15 mouse cellular contexts compared by ENCODE assay signal in the genomic region with DNA sequence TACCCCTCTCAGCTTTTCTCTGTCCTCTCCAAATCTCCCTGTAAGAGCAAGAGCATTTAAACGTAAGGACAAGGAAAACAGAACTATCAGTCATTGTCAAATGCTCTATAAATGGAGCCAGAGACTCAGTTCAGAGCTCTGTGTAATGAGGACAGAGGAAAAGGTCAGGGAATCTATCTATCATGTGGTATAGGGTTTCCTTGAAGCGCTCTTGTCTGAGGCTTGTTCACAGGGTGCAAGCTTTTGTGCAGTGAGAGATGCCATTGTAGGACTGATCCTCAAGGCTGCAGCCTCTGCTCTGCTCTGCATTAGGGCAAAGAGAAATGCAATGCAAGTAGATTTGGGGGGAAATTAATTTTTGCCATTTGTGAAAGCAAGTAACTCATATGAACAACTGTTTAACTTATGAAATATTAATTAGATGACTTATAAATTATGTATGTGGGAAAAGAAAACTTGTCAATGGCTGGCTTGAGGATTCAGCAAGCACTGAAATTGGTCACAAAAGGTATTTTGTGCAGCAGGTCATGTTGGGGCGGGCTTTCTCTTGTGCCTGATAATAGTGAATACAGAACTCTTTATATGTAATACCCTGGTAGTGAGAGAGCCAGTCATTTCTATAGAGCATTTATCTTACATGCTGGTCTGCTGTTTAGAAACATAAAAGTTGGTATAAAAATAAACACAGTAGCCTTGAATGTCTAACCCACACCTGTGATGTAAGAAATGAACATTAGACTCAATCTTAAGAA.
DNase-seq lines count a peak whose midpoint lies in the region; ATAC-seq lines count a peak whose summit lies in the region.
"Had no signal": no experiment of that assay in that cellular context is flagged by ENCODE, and none has a peak within 500 bp of the region (broad histone marks: within the 10 kb centered on the region; RNA-seq: fewer than 3 reads in every experiment).

No protein-coding gene starts in this region.

- H3K27ac ChIP-seq in hindbrain, embryonic 10.5 days = peak overlapping the region; percentile 81
- H3K27ac ChIP-seq in midbrain, embryonic 12.5 days (replicated peaks) = peak overlapping the region; percentile 11; the same call in 1 of the 2 replicates
- H3K27ac ChIP-seq: layer of hippocampus, adult 2 months; liver, embryonic 13.5 days had no signal

- H3K27me3 ChIP-seq in hindbrain, embryonic 10.5 days (ENCODE audit: insufficient read depth, poor library complexity, severe bottlenecking) = no peaks in the 10 kb centered on the region
- H3K27me3 ChIP-seq in midbrain, embryonic 12.5 days = 0 out of 2 replicates have a peak, but pooled peaks cover 4% of the 10 kb centered on the region
- H3K27me3 ChIP-seq: liver, embryonic 13.5 days had no signal

- H3K9ac ChIP-seq in midbrain, embryonic 12.5 days (replicated peaks) = no peak overlapping the region
- H3K9ac ChIP-seq: liver, embryonic 13.5 days had no signal

- H3K4me1 ChIP-seq in hindbrain, embryonic 10.5 days (replicated peaks) = peaks cover 50% of the 10 kb centered on the region
- H3K4me1 ChIP-seq in midbrain, embryonic 12.5 days = peaks cover 14% of the 10 kb centered on the region
- H3K4me1 ChIP-seq: liver, embryonic 13.5 days had no signal

- H3K4me3 ChIP-seq in hindbrain, embryonic 10.5 days = no peak overlapping the region
- H3K4me3 ChIP-seq in midbrain, embryonic 12.5 days = no peak overlapping the region
- H3K4me3 ChIP-seq: layer of hippocampus, adult 2 months; liver, embryonic 13.5 days; myocyte had no signal

- H3K4me2 ChIP-seq in midbrain, embryonic 12.5 days (replicated peaks) = no peak overlapping the region
- H3K4me2 ChIP-seq: liver, embryonic 13.5 days had no signal

- no peaks in the 10 kb centered on the region for H3K9me3 ChIP-seq in hindbrain, embryonic 10.5 days
- no peaks in the 10 kb centered on the region for H3K9me3 ChIP-seq in midbrain, embryonic 12.5 days
- H3K9me3 ChIP-seq: liver, embryonic 13.5 days had no signal

- DNase-seq in adrenal gland, adult (ENCODE audit: inconsistent age in 2 of 2, low spot score in 1 of 2) = peak; percentile 54 to 83
- no peak for DNase-seq in adrenal gland, postnatal 25 days
- peak; percentile 25 for DNase-seq in adrenal gland, postnatal 10 days
- peak; percentile 47 for DNase-seq in hindbrain, embryonic 10.5 days (ENCODE audit: low spot score)
- no peak for DNase-seq in cerebellum, adult 11 months
- DNase-seq in thymus, postnatal 0 days (ENCODE audit: low spot score) = no peak
- no peak for DNase-seq in cerebellum, postnatal 10 days
- DNase-seq: cerebellum, postnatal 14 days; heart, adult 18-20 months; liver, embryonic 13.5 days; lung, postnatal 10 days had no signal

- WGBS in hindbrain, embryonic 10.5 days = 16% methylated on average over 3 of the region's 3 CpGs
- 19% methylated on average over 3 of the region's 3 CpGs for WGBS in midbrain, embryonic 12.5 days

- no peaks in the 10 kb centered on the region for H3K36me3 ChIP-seq in hindbrain, embryonic 10.5 days
- H3K36me3 ChIP-seq in midbrain, embryonic 12.5 days = no peaks in the 10 kb centered on the region
- H3K36me3 ChIP-seq: liver, embryonic 13.5 days had no signal

- ATAC-seq in midbrain, embryonic 12.5 days (ENCODE audit: low FRiP score, low read depth) = peak; percentile 88
- ATAC-seq: intestine, embryonic 16.5 days had no signal

Comparison
In these comparisons a context has a peak if more than half of its experiments do, and no peak if none do; other contexts are left out.
1. DNase-seq: peak in adrenal gland, adult (2 of 2), adrenal gland, postnatal 10 days (single experiment) and hindbrain, embryonic 10.5 days (single experiment); none in adrenal gland, postnatal 25 days (single experiment), cerebellum, adult 11 months (single experiment), thymus, postnatal 0 days (single experiment) and cerebellum, postnatal 10 days (0 of 2).